Mouse (Mus musculus): ENCODE data around the gene Pycard. TPM values are rescaled to one million over a fixed set of nuclear protein-coding genes. Genes with fewer than 3 reads are reported as not detected.

The Pycard gene
- total RNA-seq, 2 experiments from 2014 or later: 3.3 to 33.6 TPM

GRCm38 (mm10) chr7:128004487-128005362 is 11.1 kb upstream of the Pycard start:
- no peak for ATAC-seq (replicated peaks; ENCODE audit: low FRiP score, poor library complexity, severe bottlenecking)

GRCm38 (mm10) chr7:128004150-128004486 is 10.5 kb upstream of the Pycard start:
- no peak for ATAC-seq (replicated peaks; ENCODE audit: low FRiP score, poor library complexity, severe bottlenecking)

- ATAC-seq (replicated peaks; ENCODE audit: low FRiP score, poor library complexity, severe bottlenecking): no peak
Observed at GRCm38 (mm10) chr7:128003688-128004087, 10.0 kb upstream of the Pycard start, which contains the start of gene Trim72. Gene Trim72, plus strand, starts transcription at chr7:128003949.

- no peak for ATAC-seq (replicated peaks; ENCODE audit: low FRiP score, poor library complexity, severe bottlenecking)
Observed at GRCm38 (mm10) chr7:128003098-128003497, 9.4 kb upstream of the Pycard start.

- ATAC-seq (replicated peaks; ENCODE audit: low FRiP score, poor library complexity, severe bottlenecking): no peak
Observed at GRCm38 (mm10) chr7:128000068-128000950, 6.6 kb upstream of the Pycard start.

GRCm38 (mm10) chr7:127999436-127999835 is 5.8 kb upstream of the Pycard start:
- no peak for ATAC-seq (replicated peaks; ENCODE audit: low FRiP score, poor library complexity, severe bottlenecking)

GRCm38 (mm10) chr7:127992488-127993340 is 953 bp downstream of the Pycard start:
- no peak for ATAC-seq (replicated peaks; ENCODE audit: low FRiP score, poor library complexity, severe bottlenecking)

- ATAC-seq (replicated peaks; ENCODE audit: low FRiP score, poor library complexity, severe bottlenecking): peak; percentile 74
Observed at GRCm38 (mm10) chr7:127991643-127992487, 1.8 kb downstream of the Pycard start.

- no peak for ATAC-seq (replicated peaks; ENCODE audit: low FRiP score, poor library complexity, severe bottlenecking)
Observed at GRCm38 (mm10) chr7:127988904-127989303, 4.8 kb downstream of the Pycard start.

GRCm38 (mm10) chr7:127980606-127981005 is 13.1 kb downstream of the Pycard start:
- no peak for ATAC-seq (replicated peaks; ENCODE audit: low FRiP score, poor library complexity, severe bottlenecking)

GRCm38 (mm10) chr7:127978856-127979255 is 14.8 kb downstream of the Pycard start:
- ATAC-seq (replicated peaks; ENCODE audit: low FRiP score, poor library complexity, severe bottlenecking): no peak

GRCm38 (mm10) chr7:127974413-127974930 is 19.2 kb downstream of the Pycard start:
- no peak for ATAC-seq (replicated peaks; ENCODE audit: low FRiP score, poor library complexity, severe bottlenecking)

- peak; percentile 46 for ATAC-seq (replicated peaks; ENCODE audit: low FRiP score, poor library complexity, severe bottlenecking)
Observed at GRCm38 (mm10) chr7:127967922-127968828, 25.5 kb downstream of the Pycard start.

- ATAC-seq (replicated peaks; ENCODE audit: low FRiP score, poor library complexity, severe bottlenecking): peak; percentile 92
Observed at GRCm38 (mm10) chr7:127967004-127967921, 26.4 kb downstream of the Pycard start, which contains the start of gene Fus. Gene Fus, plus strand, starts transcription at chr7:127967457.

- peak; percentile 11; the same call in 1 of the 2 replicates for ATAC-seq (replicated peaks; ENCODE audit: low FRiP score, poor library complexity, severe bottlenecking)
Observed at GRCm38 (mm10) chr7:127966371-127966918, 27.2 kb downstream of the Pycard start.

- no peak for ATAC-seq (replicated peaks; ENCODE audit: low FRiP score, poor library complexity, severe bottlenecking)
Observed at GRCm38 (mm10) chr7:127959364-127959763, 34.3 kb downstream of the Pycard start.
